Mouse (Mus musculus): ENCODE data around the gene Pik3r3.

The Pik3r3 gene

GRCm38 (mm10) chr4:116219056-116219455, 2.4 kb upstream of the Pik3r3 start:
- DNase-seq (ENCODE audit: low read depth, low spot score) = no peak

GRCm38 (mm10) chr4:116220071-116220650, 1.3 kb upstream of the Pik3r3 start:
- peak; percentile 11 for DNase-seq (ENCODE audit: low read depth, low spot score)

- DNase-seq (ENCODE audit: low read depth, low spot score) = no peak
These were observed 658 bp upstream of the Pik3r3 start for GRCm38 (mm10) chr4:116220780-116221139.

GRCm38 (mm10) chr4:116221996-116222842, 801 bp downstream of the Pik3r3 start:
- peak; percentile 63 for DNase-seq (ENCODE audit: low read depth, low spot score)

- peak; percentile 41 for DNase-seq (ENCODE audit: low read depth, low spot score)
These were observed 1.4 kb downstream of the Pik3r3 start for GRCm38 (mm10) chr4:116222843-116223119.

- DNase-seq (ENCODE audit: low read depth, low spot score) = no peak
These were observed 22.0 kb downstream of the Pik3r3 start for GRCm38 (mm10) chr4:116243377-116243776.

- no peak for DNase-seq (ENCODE audit: low read depth, low spot score)
These were observed 22.8 kb downstream of the Pik3r3 start for GRCm38 (mm10) chr4:116244240-116244639.

GRCm38 (mm10) chr4:116245926-116246325, 24.5 kb downstream of the Pik3r3 start:
- DNase-seq (ENCODE audit: low read depth, low spot score) = peak; percentile 64

- no peak for DNase-seq (ENCODE audit: low read depth, low spot score)
These were observed 28.6 kb downstream of the Pik3r3 start for GRCm38 (mm10) chr4:116249986-116250385.

GRCm38 (mm10) chr4:116268220-116268619, 46.8 kb downstream of the Pik3r3 start:
- DNase-seq (ENCODE audit: low read depth, low spot score) = no peak

GRCm38 (mm10) chr4:116282211-116282610, 60.8 kb downstream of the Pik3r3 start:
- DNase-seq (ENCODE audit: low read depth, low spot score) = no peak

- peak; percentile 74 for DNase-seq (ENCODE audit: low read depth, low spot score)
These were observed 70.1 kb downstream of the Pik3r3 start for GRCm38 (mm10) chr4:116291561-116291960.

- no peak for DNase-seq (ENCODE audit: low read depth, low spot score)
These were observed 71.9 kb downstream of the Pik3r3 start for GRCm38 (mm10) chr4:116293296-116293695.

- DNase-seq (ENCODE audit: low read depth, low spot score) = peak; percentile 97
These were observed 79.5 kb downstream of the Pik3r3 start for GRCm38 (mm10) chr4:116300878-116301355.

- DNase-seq (ENCODE audit: low read depth, low spot score) = no peak
These were observed 83.1 kb downstream of the Pik3r3 start for GRCm38 (mm10) chr4:116304551-116304950.

GRCm38 (mm10) chr4:116317575-116317974, 96.2 kb downstream of the Pik3r3 start:
- DNase-seq (ENCODE audit: low read depth, low spot score) = no peak

- no peak for DNase-seq (ENCODE audit: low read depth, low spot score)
These were observed 100.7 kb downstream of the Pik3r3 start for GRCm38 (mm10) chr4:116322127-116322526.

GRCm38 (mm10) chr4:116329256-116329655, 107.8 kb downstream of the Pik3r3 start:
- DNase-seq (ENCODE audit: low read depth, low spot score) = no peak

- peak; percentile 9 for DNase-seq (ENCODE audit: low read depth, low spot score)
These were observed 114.9 kb downstream of the Pik3r3 start for GRCm38 (mm10) chr4:116336294-116336693.

GRCm38 (mm10) chr4:116342119-116342518, 120.7 kb downstream of the Pik3r3 start:
- DNase-seq (ENCODE audit: low read depth, low spot score) = peak; percentile 82

- DNase-seq (ENCODE audit: low read depth, low spot score) = no peak
These were observed 131.1 kb downstream of the Pik3r3 start for GRCm38 (mm10) chr4:116352496-116352895.

Measured in 3T3-L1 (cell line).